ENCODE assay signal across 10 mouse cellular contexts in genomic region chr13:69542571-69543352, GRCm38 (mm10). TPM values are rescaled to one million over a fixed set of nuclear protein-coding genes. Genes with fewer than 3 reads are reported as not detected.
DNase-seq lines count a peak whose midpoint lies in the region; ATAC-seq lines count a peak whose summit lies in the region.
"Had no signal": no experiment of that assay in that cellular context is flagged by ENCODE, and none has a peak within 500 bp of the region (broad histone marks: within the 10 kb centered on the region; RNA-seq: fewer than 3 reads in every experiment).

No protein-coding gene starts in this region.

- intact Hi-C loops in heart, postnatal 14 days (cut with DNase I): no loop called here
- intact Hi-C loops in left cerebral cortex, postnatal 25 days (cut with DNase I): no loop called here

- no peaks in the 10 kb centered on the region for H3K36me3 ChIP-seq in midbrain, embryonic 11.5 days (ENCODE audit: control insufficient read depth, insufficient read depth, low read length)
- no peaks in the 10 kb centered on the region for H3K36me3 ChIP-seq in midbrain, embryonic 15.5 days (replicated peaks)

- H3K9ac ChIP-seq in midbrain, embryonic 11.5 days (ENCODE audit: low read length): no peak overlapping the region
- no peak overlapping the region for H3K9ac ChIP-seq in midbrain, embryonic 15.5 days

- peaks cover 3% of the 10 kb centered on the region; the same call in 1 of the 2 replicates for H3K27me3 ChIP-seq in midbrain, embryonic 11.5 days (ENCODE audit: control insufficient read depth, insufficient read depth, low read length)
- H3K27me3 ChIP-seq in midbrain, embryonic 15.5 days (replicated peaks): no peaks in the 10 kb centered on the region

- H3K4me2 ChIP-seq in midbrain, embryonic 11.5 days: no peak overlapping the region
- H3K4me2 ChIP-seq in midbrain, embryonic 15.5 days: no peak overlapping the region

- H3K4me3 ChIP-seq in midbrain, embryonic 11.5 days (ENCODE audit: low read depth, low read length): no peak overlapping the region
- no peak overlapping the region for H3K4me3 ChIP-seq in midbrain, embryonic 15.5 days

- no peak for ATAC-seq in midbrain, embryonic 11.5 days (ENCODE audit: low FRiP score)
- ATAC-seq in midbrain, embryonic 15.5 days (replicated peaks): no peak
- ATAC-seq: forebrain, embryonic 14.5 days had no signal

- DNase-seq in adrenal gland, postnatal 14 days: peak; percentile 36
- DNase-seq in adrenal gland, adult 2 months: no peak
- DNase-seq in midbrain, embryonic 11.5 days (ENCODE audit: low spot score, missing footprints): peak; percentile 79
- DNase-seq in heart, postnatal 14 days: peak; percentile 56 to 65
- no peak for DNase-seq in ovary, adult 18-20 months (ENCODE audit: low spot score)
- DNase-seq in urinary bladder, postnatal 36 days (ENCODE audit: low spot score in 2 of 2): no peak
- DNase-seq in left cerebral cortex, postnatal 25 days (ENCODE audit: low spot score in 2 of 2): no peak
- DNase-seq: lung, adult 2 months had no signal

- H3K9me3 ChIP-seq in midbrain, embryonic 11.5 days (ENCODE audit: control insufficient read depth, low read length): no peaks in the 10 kb centered on the region
- no peaks in the 10 kb centered on the region for H3K9me3 ChIP-seq in midbrain, embryonic 15.5 days

- H3K27ac ChIP-seq in midbrain, embryonic 11.5 days (ENCODE audit: low read depth, low read length): no peak overlapping the region
- H3K27ac ChIP-seq in midbrain, embryonic 15.5 days: no peak overlapping the region

- peaks cover 13% of the 10 kb centered on the region for H3K4me1 ChIP-seq in midbrain, embryonic 11.5 days (ENCODE audit: control insufficient read depth, insufficient read depth, low read length)
- H3K4me1 ChIP-seq in midbrain, embryonic 15.5 days: peaks cover 37% of the 10 kb centered on the region

- 36% methylated on average over 17 of the region's 17 CpGs for WGBS in midbrain, embryonic 11.5 days
- WGBS in midbrain, embryonic 15.5 days: 40% methylated on average over 17 of the region's 17 CpGs

RNA-seq across cellular contexts. Expression of gene Tent4a, which starts 8.3 kb away (rescaled TPM):
- total RNA-seq in adrenal gland, postnatal 14 days (2021): 21.1 and 21.6 TPM in 2 replicates
- total RNA-seq in adrenal gland, adult 2 months (2021): 10 to 100 TPM; 18.8 to 18.9 TPM
- polyA plus RNA-seq in adrenal gland, adult 2 months (2012; rRNA removed): 22.7 and 24.0 TPM in 2 replicates
- polyA plus RNA-seq in midbrain, embryonic 11.5 days (2014; fragmentation: Nextera tagmentation; extraction: Ambion mirVana): 6.8 and 7.5 TPM in 2 replicates
- 7.2 and 7.6 TPM in 2 replicates for polyA plus RNA-seq in midbrain, embryonic 15.5 days (2015; fragmentation: Nextera tagmentation; extraction: Ambion mirVana)
- total RNA-seq in heart, postnatal 14 days (2021): 10 to 100 TPM; 12.2 to 13.5 TPM
- 10 to 100 TPM; 40.4 to 42.2 TPM for total RNA-seq in left cerebral cortex, postnatal 25 days (2021)

RNA-seq across cellular contexts. Expression of gene Nsun2, which starts 9.2 kb away (rescaled TPM):
- 87.3 and 89.0 TPM in 2 replicates for total RNA-seq in adrenal gland, postnatal 14 days (2021)
- 100 to 1,000 TPM in 1 of 2 experiments, 10 to 100 TPM in 1; 92.2 to 113 TPM for total RNA-seq in adrenal gland, adult 2 months (2021)
- 22.7 and 31.0 TPM in 2 replicates for polyA plus RNA-seq in adrenal gland, adult 2 months (2012; rRNA removed)
- 122 and 125 TPM in 2 replicates for polyA plus RNA-seq in midbrain, embryonic 11.5 days (2014; fragmentation: Nextera tagmentation; extraction: Ambion mirVana)
- 72.0 and 73.1 TPM in 2 replicates for polyA plus RNA-seq in midbrain, embryonic 15.5 days (2015; fragmentation: Nextera tagmentation; extraction: Ambion mirVana)
- total RNA-seq in heart, postnatal 14 days (2021): 10 to 100 TPM; 35.8 to 42.0 TPM
- total RNA-seq in left cerebral cortex, postnatal 25 days (2021): 10 to 100 TPM; 70.9 to 76.9 TPM

Comparison
In these comparisons a context has a peak if more than half of its experiments do, and no peak if none do; other contexts are left out.
1. DNase-seq: peak in adrenal gland, postnatal 14 days (single experiment), midbrain, embryonic 11.5 days (single experiment) and heart, postnatal 14 days (2 of 2); none in adrenal gland, adult 2 months (single experiment), ovary, adult 18-20 months (single experiment), urinary bladder, postnatal 36 days (0 of 2) and left cerebral cortex, postnatal 25 days (0 of 2).